In genomic region chr10:78307391-78307790, GRCm38 (mm10) we compare ENCODE assay signal across 19 mouse cellular contexts.
"Had no signal": no experiment of that assay in that cellular context is flagged by ENCODE, and none has a peak within 500 bp of the region (broad histone marks: within the 10 kb centered on the region; RNA-seq: fewer than 3 reads in every experiment).

No protein-coding gene starts in this region.

- H3K4me3 ChIP-seq: liver, embryonic 13.5 days; liver, embryonic 15.5 days; lung, embryonic 15.5 days; megakaryocyte, embryonic 14.5 days; midbrain, embryonic 13.5 days; midbrain, embryonic 15.5 days; neural tube, embryonic 12.5 days; stomach, embryonic 15.5 days had no signal

- H3K27ac ChIP-seq: liver, embryonic 13.5 days; liver, embryonic 15.5 days; lung, embryonic 15.5 days; macrophage; midbrain, embryonic 13.5 days; midbrain, embryonic 15.5 days; neural tube, embryonic 12.5 days; stomach, embryonic 15.5 days; stomach, postnatal 0 days had no signal

- H3K9ac ChIP-seq: liver, embryonic 13.5 days; liver, embryonic 15.5 days; liver, postnatal 0 days; lung, embryonic 15.5 days; midbrain, embryonic 13.5 days; midbrain, embryonic 15.5 days; neural tube, embryonic 12.5 days; stomach, embryonic 15.5 days had no signal

- DNase-seq: liver, embryonic 13.5 days; liver, postnatal 0 days; lung, adult 2 months; lung, postnatal 14 days; lung, postnatal 36 days; right cerebral cortex, postnatal 14 days; thymus, adult 2 months; thymus, postnatal 25 days; thymus, postnatal 4 days had no signal

- H3K27me3 ChIP-seq: liver, embryonic 15.5 days; lung, embryonic 15.5 days; megakaryocyte, embryonic 14.5 days; midbrain, embryonic 13.5 days; midbrain, embryonic 15.5 days; neural tube, embryonic 12.5 days; stomach, embryonic 15.5 days had no signal

- ATAC-seq: liver, postnatal 0 days; lung, postnatal 0 days; midbrain, embryonic 13.5 days; midbrain, embryonic 15.5 days had no signal

- H3K9me3 ChIP-seq: liver, embryonic 13.5 days; liver, embryonic 15.5 days; lung, embryonic 15.5 days; megakaryocyte, embryonic 14.5 days; midbrain, embryonic 13.5 days; midbrain, embryonic 15.5 days; neural tube, embryonic 12.5 days; stomach, embryonic 15.5 days had no signal

- H3K36me3 ChIP-seq: liver, embryonic 13.5 days; liver, embryonic 15.5 days; lung, embryonic 15.5 days; midbrain, embryonic 15.5 days; neural tube, embryonic 12.5 days; stomach, embryonic 15.5 days had no signal

- H3K4me2 ChIP-seq: liver, embryonic 13.5 days; liver, embryonic 15.5 days; lung, embryonic 15.5 days; midbrain, embryonic 13.5 days; midbrain, embryonic 15.5 days; neural tube, embryonic 12.5 days; stomach, embryonic 15.5 days had no signal

- H3K4me1 ChIP-seq: midbrain, embryonic 13.5 days; stomach, embryonic 15.5 days had no signal
